Mouse (Mus musculus) intestine, embryonic 16.5 days (tissue): ENCODE data around the gene Sort1. TPM values are rescaled to one million over a fixed set of nuclear protein-coding genes. Genes with fewer than 3 reads are reported as not detected.

Experiments used
- ATAC-seq: fragments of 200-750 bp; cut with Nextera tagmentation; 2 replicates; pipeline ENCODE4 v1.8.0; 2017; ENCODE audit warnings: moderate TSS enrichment, moderate library complexity
- H3K27ac ChIP-seq: fragments of 300-500 bp; sonication (generic); 2 replicates; pipeline ENCODE4 v1.5.1; 2014; ENCODE audit warnings: mild to moderate bottlenecking, low read length
- H3K27me3 ChIP-seq: fragments of 300-500 bp; sonication (generic); replicated peaks from 2 replicates; pipeline ENCODE4 v1.6.1; 2014; ENCODE audit warnings: low read length, control low read depth, mixed read lengths; ENCODE audit not compliant: control insufficient read depth, insufficient read depth
- H3K36me3 ChIP-seq: fragments of 300-500 bp; sonication (generic); 2 replicates; pipeline ENCODE4 v1.6.1; 2014; ENCODE audit warnings: low read length, control low read depth; ENCODE audit not compliant: control insufficient read depth, insufficient read depth
- H3K4me1 ChIP-seq: fragments of 300-500 bp; sonication (generic); 2 replicates; pipeline ENCODE4 v1.6.1; 2014; ENCODE audit warnings: low read length, control low read depth, mixed read lengths; ENCODE audit not compliant: control insufficient read depth, insufficient read depth
- H3K4me2 ChIP-seq: fragments of 300-500 bp; sonication (generic); 2 replicates; pipeline ENCODE4 v1.6.1; 2014; ENCODE audit warnings: low read depth, low read length, control low read depth
- H3K4me3 ChIP-seq: fragments of 300-500 bp; sonication (generic); 2 replicates; pipeline ENCODE4 v1.5.1; 2014; ENCODE audit warnings: mild to moderate bottlenecking, low read length
- H3K9ac ChIP-seq: fragments of 300-500 bp; sonication (generic); 2 replicates; pipeline ENCODE4 v1.6.1; 2014; ENCODE audit warnings: low read depth, low read length
- H3K9me3 ChIP-seq: fragments of 300-500 bp; sonication (generic); 2 replicates; pipeline ENCODE4 v1.6.1; 2016; ENCODE audit warnings: low read length, control low read depth; ENCODE audit not compliant: control insufficient read depth
- WGBS: fragments of 180-500 bp; shearing (Covaris S2); extraction: QIAGEN DNeasy Blood & Tissue Kit; methylation state at CpG from one replicate; pipeline ENCODE4 v1.1.7; 2014; 5-methylcytosine and 5-hydroxymethylcytosine counted together
- polyA plus RNA-seq: library from polyadenylated mRNA; unstranded; fragments of >200 nt; fragmentation: Nextera tagmentation; extraction: Ambion mirVana; gene quantifications from 2 replicates; pipeline ENCODE4 v1.2.1, GENCODE M21; 2015

Sort1 gene
- polyA plus RNA-seq, 1 experiment from 2014 or later = 3.7 TPM

DNA sequence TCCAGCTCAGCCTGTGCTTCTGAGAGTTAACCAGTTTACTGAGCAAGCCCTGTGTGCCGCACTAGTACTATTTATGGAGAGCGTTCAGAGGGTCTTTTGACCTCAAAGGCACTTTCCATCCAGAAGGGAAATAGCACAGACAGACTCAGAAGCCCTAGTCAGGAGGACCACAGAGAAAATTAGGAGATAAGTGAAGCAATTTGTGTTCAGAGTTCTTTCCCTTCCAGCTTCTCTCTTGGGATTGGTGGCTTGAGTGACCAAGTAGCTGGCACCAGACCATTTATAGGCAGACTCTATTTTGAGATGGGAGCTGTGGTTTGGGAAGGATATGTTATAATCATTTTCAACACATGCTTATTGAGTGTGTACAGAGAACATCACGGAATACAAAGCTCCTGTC, 22.5 kb downstream of the Sort1 start:
- ATAC-seq = no peak
- H3K4me2 ChIP-seq = no peak overlapping the region
- H3K9ac ChIP-seq = no peak overlapping the region
- H3K9me3 ChIP-seq = no peaks in the 10 kb centered on the region
- 0 out of 2 replicates have a peak overlapping the region, but pooled peaks have one; percentile 50 for H3K27ac ChIP-seq
- no peaks in the 10 kb centered on the region for H3K36me3 ChIP-seq
- WGBS = 62% methylated on average over 3 of the region's 3 CpGs
- H3K27me3 ChIP-seq = no peaks in the 10 kb centered on the region
- H3K4me3 ChIP-seq = no peak overlapping the region
- peaks cover 9% of the 10 kb centered on the region; the same call in 1 of the 2 replicates for H3K4me1 ChIP-seq

DNA sequence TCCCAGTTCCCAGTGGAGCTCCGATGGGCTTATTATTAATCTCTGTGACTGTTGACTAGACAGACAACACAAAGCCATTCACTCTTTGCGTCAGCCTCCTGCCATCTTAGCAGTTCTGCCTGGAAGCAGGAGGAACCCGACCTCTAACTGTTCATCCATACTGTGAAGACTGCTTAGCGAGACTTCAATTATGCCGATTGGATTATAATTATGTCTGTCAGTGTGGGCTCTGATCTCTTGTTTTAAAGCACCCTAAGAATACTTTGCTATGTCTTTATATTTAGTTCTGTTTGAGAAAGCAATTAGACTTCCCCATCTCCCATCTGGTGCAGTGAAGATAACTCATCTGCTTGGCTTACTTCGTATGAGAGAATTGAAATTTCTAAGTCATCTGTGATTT, 23.6 kb downstream of the Sort1 start:
- Histone ChIP-seq H3K27ac (no peak overlapping the region), H3K4me1 (peaks cover 9% of the 10 kb centered on the region; the same call in 1 of the 2 replicates), H3K9ac (no peak overlapping the region), H3K4me2 (no peak overlapping the region), H3K9me3 (no peaks in the 10 kb centered on the region), H3K27me3 (no peaks in the 10 kb centered on the region), H3K36me3 (no peaks in the 10 kb centered on the region), H3K4me3 (no peak overlapping the region)
- ATAC-seq = no peak
- WGBS = 76% methylated on average over 6 of the region's 6 CpGs

DNA sequence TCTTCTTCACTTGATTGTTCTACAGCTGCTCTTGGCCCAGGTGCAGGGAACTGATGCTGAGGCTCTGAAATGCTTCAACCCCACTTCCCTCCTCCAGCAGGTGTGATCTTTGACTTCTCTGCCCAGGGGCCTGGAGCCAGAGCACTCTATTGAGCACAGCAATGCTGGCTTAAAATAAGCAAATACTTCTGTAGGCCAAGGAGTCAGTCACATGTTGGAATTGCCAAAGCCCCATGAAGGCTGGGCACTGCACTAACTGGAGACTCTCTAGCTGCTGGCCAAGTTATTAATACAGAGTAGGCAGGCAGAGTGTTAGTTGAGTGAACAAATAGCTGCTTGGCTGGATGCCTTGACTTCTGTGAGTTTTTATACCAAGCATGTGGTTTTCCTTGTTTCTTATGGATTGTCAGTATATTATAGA, 27.0 kb downstream of the Sort1 start:
- Histone ChIP-seq H3K9ac (no peak overlapping the region), H3K4me2 (no peak overlapping the region), H3K4me1 (peaks cover 9% of the 10 kb centered on the region; the same call in 1 of the 2 replicates), H3K27ac (no peak overlapping the region), H3K36me3 (no peaks in the 10 kb centered on the region), H3K4me3 (no peak overlapping the region), H3K27me3 (no peaks in the 10 kb centered on the region), H3K9me3 (no peaks in the 10 kb centered on the region)
- no peak for ATAC-seq

DNA sequence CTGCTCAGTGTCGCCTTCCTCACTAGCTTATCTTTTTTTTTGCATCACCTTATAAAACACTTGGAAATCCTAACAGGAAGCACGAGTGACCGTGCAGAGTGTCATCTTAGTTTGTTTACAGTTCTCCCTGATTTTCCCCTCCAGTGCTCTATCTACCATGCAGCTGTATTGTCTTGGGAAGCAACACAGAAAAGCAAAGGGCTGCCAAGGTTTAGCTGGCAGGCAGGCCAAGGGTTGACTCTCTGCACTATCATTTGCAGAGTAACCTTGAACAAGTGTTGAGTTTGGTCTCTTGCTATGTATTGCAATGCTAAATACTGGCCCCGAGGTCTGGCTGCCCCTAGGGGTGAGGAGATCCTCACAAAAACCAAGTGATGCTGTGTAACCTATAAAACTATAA, 27.8 kb downstream of the Sort1 start:
- H3K9me3 ChIP-seq = no peaks in the 10 kb centered on the region
- no peak for ATAC-seq
- no peaks in the 10 kb centered on the region for H3K36me3 ChIP-seq
- no peaks in the 10 kb centered on the region for H3K27me3 ChIP-seq
- H3K27ac ChIP-seq = no peak overlapping the region
- no peak overlapping the region for H3K4me2 ChIP-seq
- whole genome bisulfite sequencing = 70% methylated on average over 4 of the region's 4 CpGs
- no peak overlapping the region for H3K4me3 ChIP-seq
- H3K4me1 ChIP-seq = 0 out of 2 replicates have a peak, but pooled peaks cover 2% of the 10 kb centered on the region
- no peak overlapping the region for H3K9ac ChIP-seq

DNA sequence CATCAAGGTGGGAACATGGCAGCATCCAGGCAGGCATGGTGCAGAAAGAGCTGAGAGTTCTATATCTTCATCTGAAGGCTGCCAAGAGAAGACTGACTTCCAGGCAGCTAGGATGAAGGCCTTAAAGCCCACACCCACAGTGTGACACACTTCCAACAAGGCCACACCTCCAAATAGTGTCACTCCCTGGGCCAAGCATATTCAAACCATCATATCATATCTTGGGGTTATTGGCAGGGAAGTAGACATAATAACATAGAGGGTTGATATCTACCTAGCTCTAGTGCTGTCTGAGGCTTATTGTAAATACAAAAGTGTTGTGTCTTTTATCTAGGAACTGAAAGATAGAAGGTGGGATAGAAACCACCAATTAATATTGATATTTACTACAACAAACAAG, 28.5 kb downstream of the Sort1 start:
- no peaks in the 10 kb centered on the region for H3K27me3 ChIP-seq
- H3K4me2 ChIP-seq = no peak overlapping the region
- no peak overlapping the region for H3K9ac ChIP-seq
- H3K36me3 ChIP-seq = no peaks in the 10 kb centered on the region
- H3K4me3 ChIP-seq = no peak overlapping the region
- 0 out of 2 replicates have a peak, but pooled peaks cover 2% of the 10 kb centered on the region for H3K4me1 ChIP-seq
- ATAC-seq = peak; percentile 41; the same call in 1 of the 2 replicates
- no peaks in the 10 kb centered on the region for H3K9me3 ChIP-seq
- H3K27ac ChIP-seq = no peak overlapping the region

DNA sequence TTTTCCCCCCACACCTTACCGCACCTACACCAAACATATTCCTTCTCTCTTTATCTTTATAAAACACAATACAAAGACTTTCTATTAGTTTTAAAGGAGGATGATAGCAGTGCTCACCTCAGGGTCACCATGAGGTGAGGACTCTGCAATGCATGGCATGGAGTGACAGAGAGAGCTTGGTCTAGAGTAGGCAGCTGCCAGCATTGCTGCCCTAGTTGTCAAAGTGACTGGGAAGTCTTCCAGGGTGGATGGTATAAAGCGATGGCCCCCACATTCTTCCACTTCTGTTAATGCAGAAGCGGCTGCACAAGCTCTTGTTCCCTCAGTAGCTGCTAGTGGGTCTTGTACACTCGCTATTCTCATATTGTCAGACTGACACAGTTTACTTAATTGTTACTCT, 29.3 kb downstream of the Sort1 start:
- 0 out of 2 replicates have a peak, but pooled peaks cover 2% of the 10 kb centered on the region for H3K4me1 ChIP-seq
- no peak overlapping the region for H3K9ac ChIP-seq
- no peaks in the 10 kb centered on the region for H3K36me3 ChIP-seq
- no peak overlapping the region for H3K4me2 ChIP-seq
- H3K27me3 ChIP-seq = no peaks in the 10 kb centered on the region
- ATAC-seq = no peak
- no peak overlapping the region for H3K4me3 ChIP-seq
- WGBS = 81% methylated on average over 4 of the region's 4 CpGs
- no peak overlapping the region for H3K27ac ChIP-seq
- no peaks in the 10 kb centered on the region for H3K9me3 ChIP-seq

DNA sequence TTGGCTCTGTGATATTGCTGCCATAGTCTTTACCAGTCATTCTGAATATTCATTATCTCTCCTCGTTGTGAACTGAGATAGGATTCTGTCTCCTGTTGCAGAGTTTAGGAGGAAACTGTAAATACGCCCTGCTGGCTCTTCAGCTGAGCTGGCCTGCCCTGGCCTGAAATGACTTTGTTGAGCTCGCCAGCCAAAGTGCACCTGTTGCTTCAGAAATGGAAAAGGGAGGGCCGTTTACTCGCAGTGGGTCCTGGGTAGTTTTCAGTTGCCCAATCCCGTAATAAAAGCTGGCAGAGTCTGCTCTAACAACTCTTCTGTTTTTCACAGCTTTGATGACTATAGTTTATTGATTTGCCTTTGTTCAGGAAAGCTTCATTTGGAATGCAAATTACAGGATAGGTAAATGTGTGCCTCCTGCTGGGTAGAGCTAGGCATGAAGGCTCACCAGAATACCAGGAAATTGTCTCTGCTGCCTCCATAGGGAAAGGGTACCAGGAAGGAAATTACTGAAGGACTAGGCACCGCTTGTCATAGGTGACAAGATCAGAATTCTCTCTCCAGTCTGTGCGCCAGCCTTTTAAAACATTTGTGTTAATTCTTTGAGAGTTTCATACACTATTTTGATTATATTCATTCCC, 30.3 kb downstream of the Sort1 start:
- H3K9ac ChIP-seq = no peak overlapping the region
- H3K4me3 ChIP-seq = no peak overlapping the region
- no peak overlapping the region for H3K27ac ChIP-seq
- H3K36me3 ChIP-seq = no peaks in the 10 kb centered on the region
- ATAC-seq = peak; percentile 68
- H3K4me1 ChIP-seq = 0 out of 2 replicates have a peak, but pooled peaks cover 2% of the 10 kb centered on the region
- WGBS = 58% methylated on average over 8 of the region's 8 CpGs
- no peak overlapping the region for H3K4me2 ChIP-seq
- no peaks in the 10 kb centered on the region for H3K27me3 ChIP-seq
- no peaks in the 10 kb centered on the region for H3K9me3 ChIP-seq

DNA sequence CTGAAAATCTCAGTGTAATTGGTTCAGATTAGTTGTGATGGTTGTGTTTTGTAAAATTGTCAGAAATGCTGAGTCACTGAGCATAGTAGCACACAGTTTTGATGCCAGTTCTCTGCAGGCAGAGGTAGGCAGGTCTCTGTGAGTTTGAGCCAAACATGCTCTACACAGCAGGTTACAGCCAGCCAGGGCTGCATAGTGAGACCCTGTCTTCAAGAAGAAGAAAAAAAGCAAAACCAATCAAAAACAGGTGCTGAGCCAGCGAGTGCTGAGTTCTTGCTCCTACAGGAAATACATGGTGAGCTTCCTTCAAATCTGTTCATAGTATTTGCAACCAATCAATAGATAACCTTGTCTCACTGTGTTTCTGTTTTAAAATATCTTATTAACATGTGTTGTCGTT, 34.6 kb downstream of the Sort1 start:
- ATAC-seq = no peak
- H3K4me2 ChIP-seq = no peak overlapping the region

DNA sequence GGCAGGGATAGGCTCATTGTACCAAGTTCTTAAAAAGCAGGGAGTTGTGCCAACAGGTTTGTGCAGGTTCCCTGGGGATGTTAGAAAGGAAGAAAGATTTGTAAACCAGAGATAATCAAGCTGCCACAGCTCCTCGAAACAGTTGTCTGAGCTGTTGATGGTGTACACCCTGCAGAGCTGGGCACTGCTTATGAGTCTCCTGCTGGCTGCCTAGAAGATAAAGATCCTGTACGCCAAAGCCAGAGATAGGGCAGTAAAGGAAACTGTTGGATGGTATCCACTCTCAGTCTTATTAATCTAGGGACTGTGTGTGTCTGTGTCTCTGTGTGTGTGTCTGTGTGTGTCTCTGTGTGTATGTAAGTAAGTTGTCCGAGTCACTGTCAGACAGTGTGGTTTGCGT, 37.8 kb downstream of the Sort1 start:
- Histone ChIP-seq H3K4me2 (no peak overlapping the region), H3K9ac (no peak overlapping the region), H3K27ac (no peak overlapping the region), H3K9me3 (no peaks in the 10 kb centered on the region), H3K4me3 (no peak overlapping the region), H3K4me1 (no peaks in the 10 kb centered on the region), H3K36me3 (no peaks in the 10 kb centered on the region), H3K27me3 (no peaks in the 10 kb centered on the region)
- 72% methylated on average over 4 of the region's 4 CpGs for WGBS
- ATAC-seq = no peak

More for the DNA sequence above, 34.6 kb downstream of the Sort1 start:
- H3K36me3 ChIP-seq = no peaks in the 10 kb centered on the region
- 66% methylated on average over 2 of the region's 2 CpGs for WGBS
- no peak overlapping the region for H3K4me3 ChIP-seq
- H3K9ac ChIP-seq = no peak overlapping the region
- no peak overlapping the region for H3K27ac ChIP-seq
- no peaks in the 10 kb centered on the region for H3K27me3 ChIP-seq
- no peaks in the 10 kb centered on the region for H3K4me1 ChIP-seq
- no peaks in the 10 kb centered on the region for H3K9me3 ChIP-seq

DNA sequence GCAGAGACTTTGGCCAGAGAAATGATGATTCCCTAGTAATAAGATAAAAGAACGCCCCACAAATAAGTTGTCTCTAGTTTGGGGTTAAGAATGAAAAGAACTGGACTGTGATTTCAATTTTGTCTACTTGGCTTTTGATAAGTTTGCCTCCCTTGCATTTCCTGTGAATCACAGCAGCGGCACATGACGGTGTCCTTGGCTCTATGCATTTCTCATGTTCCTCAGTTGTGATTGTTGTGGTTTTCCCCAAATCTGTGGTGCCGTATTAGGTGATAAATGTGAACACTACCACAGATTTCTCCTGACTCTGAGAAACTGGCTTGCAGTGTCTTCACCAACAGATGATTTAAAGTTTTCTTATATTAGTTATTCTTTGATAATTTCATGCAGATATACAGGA, 38.3 kb downstream of the Sort1 start:
- H3K4me3 ChIP-seq = no peak overlapping the region
- WGBS = 79% methylated on average over 4 of the region's 4 CpGs
- H3K4me1 ChIP-seq = no peaks in the 10 kb centered on the region

More for the DNA sequence above, 38.3 kb downstream of the Sort1 start:
- H3K4me2 ChIP-seq = no peak overlapping the region
- no peaks in the 10 kb centered on the region for H3K9me3 ChIP-seq
- no peak for ATAC-seq
- H3K27me3 ChIP-seq = no peaks in the 10 kb centered on the region
- H3K36me3 ChIP-seq = no peaks in the 10 kb centered on the region
- no peak overlapping the region for H3K9ac ChIP-seq
- no peak overlapping the region for H3K27ac ChIP-seq
